In genomic region chr19:56007433-56007832, GRCm38 (mm10) we compare ENCODE assay signal across 14 mouse cellular contexts.
DNase-seq lines count a peak whose midpoint lies in the region; ATAC-seq and TF ChIP-seq lines count a peak whose summit lies in the region.
"Had no signal": no experiment of that assay in that cellular context is flagged by ENCODE, and none has a peak within 500 bp of the region (broad histone marks: within the 10 kb centered on the region; RNA-seq: fewer than 3 reads in every experiment).

No protein-coding gene starts in this region.

- H3K9me3 ChIP-seq in liver, embryonic 14.5 days (ENCODE audit: control insufficient read depth, low read length), result no peaks in the 10 kb centered on the region
- H3K9me3 ChIP-seq in liver, embryonic 12.5 days (replicated peaks), result no peaks in the 10 kb centered on the region
- H3K9me3 ChIP-seq in E14TG2a.4 (ENCODE audit: low read length), result peaks cover 11% of the 10 kb centered on the region; the same call in 1 of the 2 replicates
- H3K9me3 ChIP-seq in embryonic facial prominence, embryonic 10.5 days, result 0 out of 2 replicates have a peak, but pooled peaks cover 4% of the 10 kb centered on the region
- H3K9me3 ChIP-seq: limb, embryonic 12.5 days had no signal

- intact Hi-C loops in gastrocnemius, adult 2 months (cut with DNase I), result no loop called here
- intact Hi-C loops in gastrocnemius, postnatal 14 days (cut with DNase I; ENCODE audit: low total_unique reads), result no loop called here
- intact Hi-C loops in left cerebral cortex, postnatal 36 days (cut with DNase I), result no loop called here

- H3K36me3 ChIP-seq in liver, embryonic 14.5 days (replicated peaks; ENCODE audit: control insufficient read depth, insufficient read depth, low read depth), result no peaks in the 10 kb centered on the region
- no peaks in the 10 kb centered on the region for H3K36me3 ChIP-seq in liver, embryonic 12.5 days
- no peaks in the 10 kb centered on the region for H3K36me3 ChIP-seq in E14TG2a.4 (ENCODE audit: insufficient read depth, low read length)
- no peaks in the 10 kb centered on the region for H3K36me3 ChIP-seq in embryonic facial prominence, embryonic 10.5 days (replicated peaks)
- H3K36me3 ChIP-seq: limb, embryonic 12.5 days had no signal

- no peak overlapping the region for H3K4me3 ChIP-seq in gastrocnemius, adult 2 months
- H3K4me3 ChIP-seq in liver, embryonic 14.5 days (ENCODE audit: insufficient read depth in 1 of 2, low read depth in 2 of 2, low read length in 2 of 2), result no peak overlapping the region
- H3K4me3 ChIP-seq in liver, embryonic 12.5 days, result no peak overlapping the region
- no peak overlapping the region for H3K4me3 ChIP-seq in E14TG2a.4 (replicated peaks; ENCODE audit: low read length)
- no peak overlapping the region for H3K4me3 ChIP-seq in bone marrow, adult 2 months (replicated peaks; ENCODE audit: control insufficient read depth, low read depth, low read length)
- no peak overlapping the region for H3K4me3 ChIP-seq in embryonic facial prominence, embryonic 10.5 days
- H3K4me3 ChIP-seq: erythroblast, embryonic 14.5 days; limb, embryonic 12.5 days had no signal

- H3K27ac ChIP-seq in gastrocnemius, adult 2 months, result no peak overlapping the region
- H3K27ac ChIP-seq in liver, embryonic 14.5 days, result no peak overlapping the region
- H3K27ac ChIP-seq in liver, embryonic 12.5 days, result no peak overlapping the region
- no peak overlapping the region for H3K27ac ChIP-seq in bone marrow, adult 2 months (ENCODE audit: control insufficient read depth, insufficient read depth, low read depth, low read length, poor library complexity)
- H3K27ac ChIP-seq in embryonic facial prominence, embryonic 10.5 days (replicated peaks), result no peak overlapping the region
- H3K27ac ChIP-seq: limb, embryonic 12.5 days had no signal

- no peak overlapping the region for H3K9ac ChIP-seq in liver, embryonic 14.5 days (replicated peaks)
- H3K9ac ChIP-seq in liver, embryonic 12.5 days, result no peak overlapping the region
- H3K9ac ChIP-seq: limb, embryonic 12.5 days had no signal

- no peak for ATAC-seq in liver, embryonic 14.5 days (ENCODE audit: insufficient read depth)
- ATAC-seq in liver, embryonic 12.5 days, result no peak

- no peak for TF ChIP-seq EP300 in liver, embryonic 14.5 days (IDR thresholded peaks at IDR 0.05; ENCODE audit: low read depth)

- DNase-seq in gastrocnemius, adult 2 months, result no peak
- no peak for DNase-seq in gastrocnemius, postnatal 14 days
- DNase-seq in liver, embryonic 14.5 days (ENCODE audit: low read depth in 3 of 3, low spot score in 3 of 3), result no peak
- DNase-seq in embryonic facial prominence, embryonic 10.5 days (ENCODE audit: low spot score), result no peak
- DNase-seq in left cerebral cortex, postnatal 36 days (ENCODE audit: low spot score in 2 of 2), result no peak
- DNase-seq: cerebellum, postnatal 14 days; layer of hippocampus, postnatal 36 days; retina, postnatal 1 day; thymus, postnatal 4 days had no signal

- 79% methylated on average over 5 of the region's 5 CpGs for WGBS in liver, embryonic 14.5 days (ENCODE audit: insufficient replicate concordance)
- 91% methylated on average over 5 of the region's 5 CpGs for WGBS in liver, embryonic 12.5 days (ENCODE audit: insufficient replicate concordance)
- 87% methylated on average over 5 of the region's 5 CpGs for WGBS in bone marrow, adult 2 months
- WGBS in embryonic facial prominence, embryonic 10.5 days, result 97% methylated on average over 5 of the region's 5 CpGs

- no peak for TF ChIP-seq POLR2A in bone marrow, adult 2 months (IDR thresholded peaks at IDR 0.05; ENCODE audit: borderline replicate concordance, control insufficient read depth, low read depth, low read length)

- H3K4me2 ChIP-seq in liver, embryonic 14.5 days (ENCODE audit: low read depth), result no peak overlapping the region
- no peak overlapping the region for H3K4me2 ChIP-seq in liver, embryonic 12.5 days
- H3K4me2 ChIP-seq: limb, embryonic 12.5 days had no signal

- H3K4me1 ChIP-seq in liver, embryonic 14.5 days (replicated peaks; ENCODE audit: control insufficient read depth in 2 of 2, insufficient read depth in 2 of 2, low read length in 1 of 2), result no peaks in the 10 kb centered on the region
- no peaks in the 10 kb centered on the region for H3K4me1 ChIP-seq in liver, embryonic 12.5 days
- no peaks in the 10 kb centered on the region for H3K4me1 ChIP-seq in E14TG2a.4 (replicated peaks; ENCODE audit: low read depth, low read length)
- H3K4me1 ChIP-seq in bone marrow, adult 2 months (ENCODE audit: control insufficient read depth, insufficient read depth, low read length), result no peaks in the 10 kb centered on the region
- peaks cover 34% of the 10 kb centered on the region for H3K4me1 ChIP-seq in embryonic facial prominence, embryonic 10.5 days

- peak; percentile 21; the same call in 1 of the 2 replicates for TF ChIP-seq CTCF in gastrocnemius, adult 2 months (IDR thresholded peaks at IDR 0.05)
- peak; percentile 68 for TF ChIP-seq CTCF in liver, embryonic 14.5 days (IDR thresholded peaks at IDR 0.05; ENCODE audit: low read depth)
- TF ChIP-seq CTCF in E14TG2a.4 (conservative IDR thresholded peaks at IDR 0.05; ENCODE audit: low read length), result peak; percentile 70
- TF ChIP-seq CTCF in bone marrow, adult 2 months (IDR thresholded peaks at IDR 0.05; ENCODE audit: control insufficient read depth, insufficient read depth, low read length), result peak; percentile 24; the same call in 1 of the 2 replicates

- no peaks in the 10 kb centered on the region for H3K27me3 ChIP-seq in liver, embryonic 14.5 days (ENCODE audit: control insufficient read depth, insufficient read depth, low read length)
- peaks cover 10% of the 10 kb centered on the region for H3K27me3 ChIP-seq in liver, embryonic 12.5 days (replicated peaks)
- peaks cover 3% of the 10 kb centered on the region; the same call in 1 of the 2 replicates for H3K27me3 ChIP-seq in E14TG2a.4 (ENCODE audit: insufficient read depth, low read length)
- H3K27me3 ChIP-seq in embryonic facial prominence, embryonic 10.5 days (replicated peaks; ENCODE audit: low read depth, poor library complexity, severe bottlenecking), result peaks cover 14% of the 10 kb centered on the region; the same call in 1 of the 2 replicates
